Mouse (Mus musculus) ES-E14 (cell line): ENCODE measurements around the gene Zfp423. TPM values are rescaled to one million over a fixed set of nuclear protein-coding genes. Genes with fewer than 3 reads are reported as not detected.

ENCODE experiments used
- DNase-seq: peaks from one replicate; pipeline ENCODE4 v3.0.0-alpha.2; 2013; ENCODE audit warnings: low read depth, low spot score
- H3K27ac ChIP-seq: 2 replicates; pipeline ENCODE4 v1.5.1; 2012; ENCODE audit warnings: low read depth, mild to moderate bottlenecking, low read length, moderate library complexity, mixed read lengths; ENCODE audit not compliant: poor library complexity, insufficient read depth, severe bottlenecking
- H3K36me3 ChIP-seq: 2 replicates; pipeline ENCODE4 v1.6.1; 2012; ENCODE audit warnings: mild to moderate bottlenecking, low read length, moderate library complexity, mixed read lengths; ENCODE audit not compliant: control insufficient read depth, poor library complexity, insufficient read depth, severe bottlenecking
- H3K4me1 ChIP-seq, 2 experiments: fragments of 150-350 bp in 1 of 2; sonication (generic) in 1 of 2; 2 replicates each; pipeline ENCODE4 v1.6.1; 2012; ENCODE audit warnings: low read length in 2 of 2, mild to moderate bottlenecking in 1 of 2, mixed read lengths in 1 of 2; ENCODE audit not compliant: control insufficient read depth in 2 of 2, insufficient read depth in 2 of 2, poor library complexity in 1 of 2
- H3K4me3 ChIP-seq, 2 experiments: fragments of 150-350 bp in 1 of 2; sonication (generic) in 1 of 2; 2 replicates each; pipeline ENCODE4 v1.5.1; 2012; ENCODE audit warnings: low read length in 2 of 2, low read depth in 1 of 2, mild to moderate bottlenecking in 1 of 2, mixed read lengths in 1 of 2; ENCODE audit not compliant: insufficient read depth in 1 of 2, poor library complexity in 1 of 2, severe bottlenecking in 1 of 2
- H3K9ac ChIP-seq: 2 replicates; pipeline ENCODE4 v1.6.1; 2012; ENCODE audit warnings: low read depth, mild to moderate bottlenecking, low read length, mixed read lengths; ENCODE audit not compliant: poor library complexity, insufficient read depth, severe bottlenecking
- H3K9me3 ChIP-seq: fragments of 150-350 bp; sonication (generic); 2 replicates; pipeline ENCODE4 v1.6.1; 2012; ENCODE audit warnings: low read depth, mild to moderate bottlenecking, low read length; ENCODE audit not compliant: control insufficient read depth, insufficient read depth
- CHD2 ChIP-seq: IDR thresholded peaks from 2 replicates; pipeline ENCODE4 v1.6.1; 2014; ENCODE audit warnings: mild to moderate bottlenecking, low read depth, low read length, inconsistent platforms
- HCFC1 ChIP-seq: IDR thresholded peaks from 2 replicates; pipeline ENCODE4 v1.6.1; 2012; ENCODE audit warnings: low read length, inconsistent platforms, borderline replicate concordance; ENCODE audit not compliant: insufficient read depth
- MAFK ChIP-seq: IDR thresholded peaks from 2 replicates; pipeline ENCODE4 v1.6.1; 2014; ENCODE audit warnings: mild to moderate bottlenecking, low read depth, low read length, inconsistent platforms; ENCODE audit not compliant: insufficient read depth
- ZC3H11A ChIP-seq: IDR thresholded peaks from 2 replicates; pipeline ENCODE4 v1.6.1; 2012; ENCODE audit warnings: low read depth, mild to moderate bottlenecking, inconsistent platforms, low read length, borderline replicate concordance
- ZNF384 ChIP-seq: IDR thresholded peaks from 2 replicates; pipeline ENCODE4 v1.6.1; 2012; ENCODE audit warnings: low read depth, low read length, inconsistent platforms
- in situ Hi-C, 2 experiments: fragments of 600-800 bp; cut with MboI; formaldehyde crosslinking; loops; one replicate each; pipeline ENCODE4 v1.15.1; 2025; ENCODE audit warnings: low sequenced_read_pairs in 2 of 2, inconsistent platforms in 1 of 2; ENCODE audit not compliant: unreplicated experiment in 2 of 2
- total RNA-seq: library from RNA; depleted of rRNA; stranded (reverse); fragments of 300-350 nt; gene quantifications from 2 replicates; pipeline ENCODE4 v1.2.3, GENCODE M21; 2012

The Zfp423 gene
- total RNA-seq, 1 experiment = 23.2 TPM

- Histone ChIP-seq H3K36me3 (no peaks in the 10 kb centered on the region), H3K9me3 (no peaks in the 10 kb centered on the region), H3K9ac (no peak overlapping the region), H3K4me3 (no peak overlapping the region), H3K27ac (no peak overlapping the region), H3K4me1 (peaks cover 1 to 9% of the 10 kb centered on the region in 2 experiments; a peak in 1 of 4 replicates)
- TF ChIP-seq HCFC1 = no peak
- no peak for TF ChIP-seq ZNF384
- TF ChIP-seq MAFK = no peak
- TF ChIP-seq ZC3H11A = no peak
- no peak for TF ChIP-seq CHD2
- in situ Hi-C loops = no loop called here
- DNase-seq = no peak
Measured at GRCm38 (mm10) chr8:87803437-87803836, 156.0 kb downstream of the Zfp423 start.

- no peak for DNase-seq
- H3K9me3 ChIP-seq = no peaks in the 10 kb centered on the region
- H3K4me3 ChIP-seq = no peak overlapping the region
- no peak overlapping the region for H3K27ac ChIP-seq
- no peaks in the 10 kb centered on the region for H3K36me3 ChIP-seq
- peaks cover 1 to 9% of the 10 kb centered on the region in 2 experiments; a peak in 1 of 4 replicates for H3K4me1 ChIP-seq
- no peak overlapping the region for H3K9ac ChIP-seq
- no peak for TF ChIP-seq ZNF384
- TF ChIP-seq CHD2 = no peak
- no peak for TF ChIP-seq HCFC1
- no peak for TF ChIP-seq MAFK
- no peak for TF ChIP-seq ZC3H11A
- in situ Hi-C loops = no loop called here
Measured at GRCm38 (mm10) chr8:87802571-87802970, 156.8 kb downstream of the Zfp423 start.

DNA sequence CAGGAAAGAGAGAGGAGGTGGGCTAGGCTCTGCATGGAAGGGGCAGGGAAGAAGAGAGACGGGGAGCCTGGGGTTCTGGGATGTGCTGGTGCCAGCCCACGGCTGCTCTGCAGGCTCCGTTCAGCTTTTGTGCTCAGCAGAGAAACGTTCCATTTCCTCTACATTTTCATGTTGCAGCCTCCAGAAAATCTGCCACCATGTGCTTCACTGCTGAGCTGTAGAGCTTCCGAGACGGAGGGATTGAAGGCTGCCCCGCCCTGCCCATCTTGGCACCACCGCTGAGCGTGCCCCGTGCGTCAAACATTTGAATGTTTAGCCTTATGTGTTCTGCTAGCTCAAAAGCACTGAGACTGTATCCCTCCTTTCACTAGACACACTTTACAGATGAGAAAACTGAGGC lies 159.3 kb downstream of the Zfp423 start:
- no peak for DNase-seq
- Histone ChIP-seq H3K4me1 (peaks cover 1 to 6% of the 10 kb centered on the region in 2 experiments; a peak in 1 of 4 replicates), H3K4me3 (no peak overlapping the region), H3K9me3 (no peaks in the 10 kb centered on the region), H3K27ac (no peak overlapping the region), H3K9ac (no peak overlapping the region), H3K36me3 (no peaks in the 10 kb centered on the region; the same call in 1 of the 2 replicates)
- in situ Hi-C loops = no loop called here
- no peak for TF ChIP-seq CHD2
- TF ChIP-seq ZC3H11A = no peak
- no peak for TF ChIP-seq HCFC1

DNA sequence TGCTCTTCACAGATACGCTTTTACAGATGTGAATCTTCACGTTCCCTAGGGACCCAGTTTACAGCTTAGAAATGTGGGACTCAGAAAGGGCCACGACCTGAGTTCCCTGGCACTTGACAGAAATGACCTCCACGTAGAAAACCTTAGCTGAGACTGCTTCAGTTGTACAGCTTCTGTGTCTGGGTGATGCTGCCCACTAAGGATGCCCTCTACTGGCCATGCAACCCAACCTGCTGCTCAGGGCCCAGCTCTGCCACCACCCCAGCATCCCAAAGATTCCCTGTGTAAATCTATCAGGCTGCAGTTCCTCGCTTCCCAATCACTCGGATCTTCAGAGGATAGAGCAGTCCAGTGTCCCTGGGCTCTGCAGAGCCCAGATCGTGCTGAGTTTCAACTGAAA lies 163.2 kb downstream of the Zfp423 start:
- H3K27ac ChIP-seq = no peak overlapping the region
- no peak for DNase-seq
- no peaks in the 10 kb centered on the region; the same call in 1 of the 2 replicates for H3K36me3 ChIP-seq
- TF ChIP-seq MAFK = no peak
- TF ChIP-seq ZC3H11A = no peak
- no peak for TF ChIP-seq HCFC1
- H3K4me1 ChIP-seq = no peaks in the 10 kb centered on the region
- no peak overlapping the region for H3K4me3 ChIP-seq
- no peak overlapping the region for H3K9ac ChIP-seq
- in situ Hi-C loops = no loop called here
- H3K9me3 ChIP-seq = no peaks in the 10 kb centered on the region

- no peaks in the 10 kb centered on the region for H3K4me1 ChIP-seq
- H3K9ac ChIP-seq = no peak overlapping the region
- in situ Hi-C loops = no loop called here
- no peaks in the 10 kb centered on the region; the same call in 1 of the 2 replicates for H3K36me3 ChIP-seq
- H3K4me3 ChIP-seq = no peak overlapping the region
- TF ChIP-seq ZNF384 = no peak
- TF ChIP-seq ZC3H11A = no peak
- no peak for TF ChIP-seq CHD2
- no peak for TF ChIP-seq HCFC1
- no peaks in the 10 kb centered on the region for H3K9me3 ChIP-seq
- H3K27ac ChIP-seq = no peak overlapping the region
- no peak for DNase-seq
Measured at GRCm38 (mm10) chr8:87794639-87795038, 164.8 kb downstream of the Zfp423 start.
